Mouse (Mus musculus) adrenal gland, postnatal 14 days (tissue): ENCODE results near the gene Rgl3. TPM values are rescaled to one million over a fixed set of nuclear protein-coding genes. Genes with fewer than 3 reads are reported as not detected.

Experiments
- total RNA-seq: library from RNA; stranded (reverse); gene quantifications from 2 replicates; pipeline ENCODE4 v1.2.3, GENCODE M21; 2021

Rgl3 gene
- total RNA-seq, 1 experiment from 2014 or later: 19.0 TPM

Other genes with a start within 250 kb of the Rgl3 start
- gene Spc24, start 229.1 kb downstream of the Rgl3 start, total RNA-seq: 9.1 and 10.4 TPM in 2 replicates
- gene Kank2, start 190.7 kb downstream of the Rgl3 start, total RNA-seq: 31.5 and 31.8 TPM in 2 replicates
- 5.1 and 10.2 TPM in 2 replicates for gene Angptl8, start 153.9 kb downstream of the Rgl3 start, total RNA-seq
- 46.0 and 49.2 TPM in 2 replicates for gene Dock6, start 136.8 kb downstream of the Rgl3 start, total RNA-seq
- 30.2 and 35.6 TPM in 2 replicates for gene Rab3d, start 71.3 kb downstream of the Rgl3 start, total RNA-seq
- gene Ccdc159, start 62.0 kb downstream of the Rgl3 start, total RNA-seq: 6.5 and 8.5 TPM in 2 replicates
- 203 and 258 TPM in 2 replicates for gene Tmem205, start 61.9 kb downstream of the Rgl3 start, total RNA-seq
- gene Plppr2, start 52.4 kb downstream of the Rgl3 start, total RNA-seq: 25.5 and 31.0 TPM in 2 replicates
- 13.1 and 13.7 TPM in 2 replicates for gene Swsap1, start 33.7 kb downstream of the Rgl3 start, total RNA-seq
- gene Epor, start 25.9 kb downstream of the Rgl3 start, total RNA-seq: 3.8 and 4.1 TPM in 2 replicates
- gene Ccdc151, start 13.2 kb upstream of the Rgl3 start, total RNA-seq: 0.45 and 0.56 TPM in 2 replicates
- 133 and 135 TPM in 2 replicates for gene Prkcsh, start 13.4 kb upstream of the Rgl3 start, total RNA-seq
- gene Elavl3, start 62.6 kb upstream of the Rgl3 start, total RNA-seq: 2.4 and 3.0 TPM in 2 replicates
- gene Gm49318, start 81.8 kb upstream of the Rgl3 start, total RNA-seq: not detected in 2 replicates
- 9.1 and 10.1 TPM in 2 replicates for gene Zfp653, start 81.9 kb upstream of the Rgl3 start, total RNA-seq
- gene Ecsit, start 96.0 kb upstream of the Rgl3 start, total RNA-seq: 74.9 and 80.6 TPM in 2 replicates
- gene Cnn1, start 109.8 kb upstream of the Rgl3 start, total RNA-seq: 0.56 and 7.1 TPM in 2 replicates
- gene Elof1, start 127.7 kb upstream of the Rgl3 start, total RNA-seq: 66.9 and 74.2 TPM in 2 replicates
- gene Acp5, start 146.3 kb upstream of the Rgl3 start, total RNA-seq: 30.3 and 39.2 TPM in 2 replicates
- gene Pigyl, start 167.4 kb upstream of the Rgl3 start, total RNA-seq: 47.7 and 51.8 TPM in 2 replicates
- gene Zfp872, start 198.6 kb upstream of the Rgl3 start, total RNA-seq: 1.2 and 2.0 TPM in 2 replicates
- 33.5 and 39.9 TPM in 2 replicates for gene Zfp809, start 236.3 kb upstream of the Rgl3 start, total RNA-seq